Mouse (Mus musculus) liver, embryonic 14.5 days (tissue): ENCODE measurements around the gene Rfpl4. TPM values are rescaled to one million over a fixed set of nuclear protein-coding genes. Genes with fewer than 3 reads are reported as not detected.
"Not testable (repeated sequence)": the region's sequence is repeated elsewhere in the genome, so short reads cannot be mapped to it uniquely, and the experiment has no call there.

Source experiments
- ATAC-seq: fragments of 200-750 bp; cut with Nextera tagmentation; 2 replicates; pipeline ENCODE4 v1.8.0; 2017; ENCODE audit warnings: moderate number of reproducible peaks, mild to moderate bottlenecking, moderate library complexity; ENCODE audit not compliant: insufficient read depth
- DNase-seq, 3 experiments: peaks; one replicate each; pipeline ENCODE4 v3.0.0-alpha.2; 2012 to 2013; ENCODE audit warnings: low read depth in 3 of 3, low spot score in 3 of 3
- H3K27ac ChIP-seq: fragments of 300-500 bp; sonication (generic); 2 replicates; pipeline ENCODE4 v1.5.1; 2014; ENCODE audit warnings: moderate library complexity, mild to moderate bottlenecking, control low read depth, inconsistent platforms
- H3K27me3 ChIP-seq: fragments of 300-500 bp; sonication (generic); 2 replicates; pipeline ENCODE4 v1.6.1; 2014; ENCODE audit warnings: mild to moderate bottlenecking, low read length, moderate library complexity; ENCODE audit not compliant: control insufficient read depth, insufficient read depth
- H3K36me3 ChIP-seq: fragments of 300-500 bp; sonication (generic); replicated peaks from 2 replicates; pipeline ENCODE4 v1.6.1; 2014; ENCODE audit warnings: low read depth; ENCODE audit not compliant: control insufficient read depth, insufficient read depth
- H3K4me1 ChIP-seq, 2 experiments: fragments of 200-500 bp in 1 of 2; fragments of 300-500 bp in 1 of 2; sonication (generic) in 1 of 2; replicated peaks; 2 replicates each; pipeline ENCODE4 v1.6.1; 2012 to 2014; ENCODE audit warnings: antibody characterized with exemption in 1 of 2, inconsistent platforms in 1 of 2, low read length in 1 of 2; ENCODE audit not compliant: control insufficient read depth in 2 of 2, insufficient read depth in 2 of 2
- H3K4me2 ChIP-seq: fragments of 300-500 bp; sonication (generic); 2 replicates; pipeline ENCODE4 v1.6.1; 2014; ENCODE audit warnings: low read depth, mild to moderate bottlenecking, control low read depth, moderate library complexity
- H3K4me3 ChIP-seq, 2 experiments: fragments of 200-500 bp in 1 of 2; fragments of 300-500 bp in 1 of 2; sonication (generic) in 1 of 2; 2 replicates each; pipeline ENCODE4 v1.5.1; 2012 to 2014; ENCODE audit warnings: low read depth in 2 of 2, low read length in 2 of 2, mild to moderate bottlenecking in 2 of 2, control low read depth in 1 of 2, inconsistent platforms in 1 of 2, moderate library complexity in 1 of 2; ENCODE audit not compliant: insufficient read depth in 1 of 2
- H3K9ac ChIP-seq: fragments of 300-500 bp; sonication (generic); replicated peaks from 2 replicates; pipeline ENCODE4 v1.6.1; 2014; ENCODE audit warnings: mild to moderate bottlenecking, control low read depth, moderate library complexity
- H3K9me3 ChIP-seq: fragments of 300-500 bp; sonication (generic); 2 replicates; pipeline ENCODE4 v1.6.1; 2016; ENCODE audit warnings: low read length, mixed read lengths; ENCODE audit not compliant: control insufficient read depth
- CTCF ChIP-seq: IDR thresholded peaks from 2 replicates; pipeline ENCODE4 v1.5.1; 2016; ENCODE audit warnings: antibody characterized with exemption, low read depth, control low read depth
- EP300 ChIP-seq: IDR thresholded peaks from 2 replicates; pipeline ENCODE4 v1.6.1; 2016; ENCODE audit warnings: antibody characterized with exemption, low read depth
- WGBS: fragments of 180-500 bp; shearing (Covaris S2); extraction: QIAGEN DNeasy Blood & Tissue Kit; methylation state at CpG from one replicate; pipeline ENCODE4 v1.1.7; 2014; ENCODE audit not compliant: insufficient replicate concordance; 5-methylcytosine and 5-hydroxymethylcytosine counted together
- polyA plus RNA-seq, 2 experiments: library from polyadenylated mRNA; depleted of rRNA in 1 of 2; stranded (reverse) in 1 of 2; unstranded in 1 of 2; fragments of >200 nt; fragmentation: Nextera tagmentation in 1 of 2; extraction: Ambion mirVana in 1 of 2; gene quantifications; 2 replicates each; pipeline versions ENCODE4 v1.2.1 to v1.2.3; 2012 to 2014

The Rfpl4 gene
- polyA plus RNA-seq, 2 experiments = not detected

GRCm38 (mm10) chr7:5081241-5081640, 35.5 kb downstream of the Rfpl4 start:
- Histone ChIP-seq H3K9me3 (no peaks in the 10 kb centered on the region), H3K27me3 (no peaks in the 10 kb centered on the region), H3K9ac (peak overlapping the region; percentile 92), H3K4me3 (peak overlapping the region; percentile 90 to 100), H3K4me2 (peak overlapping the region; percentile 92), H3K4me1 (peaks cover 18 to 29% of the 10 kb centered on the region in 2 experiments), H3K36me3 (peaks cover 62% of the 10 kb centered on the region), H3K27ac (peak overlapping the region; percentile 92)
- WGBS = 7% methylated on average over 6 of the region's 6 CpGs
- peak; percentile 66 to 71 (median 71) for DNase-seq
- ATAC-seq = peak; percentile 47
- TF ChIP-seq EP300 (peak; percentile 63), CTCF (peak; percentile 27; the same call in 1 of the 2 replicates)

- peak overlapping the region; percentile 92 for H3K27ac ChIP-seq
- TF ChIP-seq CTCF (no peak), EP300 (no peak)
- peak overlapping the region; percentile 90 to 100 for H3K4me3 ChIP-seq
- ATAC-seq (no peak), DNase-seq (no peak)
- H3K36me3 ChIP-seq = peaks cover 61% of the 10 kb centered on the region
- 5% methylated on average over 6 of the region's 6 CpGs for WGBS
- H3K27me3 ChIP-seq = no peaks in the 10 kb centered on the region
- peak overlapping the region; percentile 92 for H3K4me2 ChIP-seq
- H3K9ac ChIP-seq = peak overlapping the region; percentile 92
- H3K4me1 ChIP-seq = peaks cover 19 to 33% of the 10 kb centered on the region in 2 experiments
- no peaks in the 10 kb centered on the region for H3K9me3 ChIP-seq
Observed at GRCm38 (mm10) chr7:5080815-5081214, 35.9 kb downstream of the Rfpl4 start.

DNA sequence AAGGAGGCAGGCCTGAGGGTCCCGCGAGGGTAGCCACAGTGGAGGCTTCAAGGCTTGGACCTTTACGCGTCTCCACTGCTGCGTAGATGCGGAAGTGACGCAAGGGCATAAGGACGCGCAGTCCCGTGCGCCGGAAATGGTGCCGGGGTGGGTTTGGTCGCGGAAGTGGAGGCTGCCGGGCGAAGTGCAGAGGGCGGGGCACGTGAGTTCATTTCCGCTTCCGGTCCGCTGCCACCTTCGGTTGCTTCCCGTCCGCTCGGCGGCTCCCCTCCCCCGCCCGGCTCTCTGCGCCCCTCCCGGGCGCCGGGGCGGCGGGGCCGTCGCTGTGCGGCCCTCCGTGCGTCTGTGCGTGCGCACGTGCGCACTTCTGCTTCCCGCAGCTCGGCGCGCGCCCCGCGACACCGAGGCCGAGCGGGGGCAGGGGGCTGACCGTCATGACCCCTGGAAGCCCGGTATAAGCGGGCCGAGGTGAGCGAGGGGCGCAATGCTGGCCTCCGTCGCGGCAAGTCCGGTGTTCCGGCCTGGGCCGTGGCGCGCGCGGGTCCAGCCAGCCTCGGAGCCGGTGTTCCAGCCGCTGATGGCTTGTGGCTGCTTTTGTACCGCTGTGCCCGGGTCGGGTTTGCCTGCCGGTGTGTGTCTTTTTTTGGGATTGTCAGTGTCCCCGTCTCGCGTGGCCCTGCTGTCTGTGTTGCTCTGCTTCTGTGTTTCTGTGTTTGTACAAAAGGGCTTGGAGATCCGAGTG, 36.6 kb downstream of the Rfpl4 start, which contains the start of gene Epn1:
TSS of gene Epn1 (plus strand) at position 226 of the 742 bp plus-strand sequence.
- Histone ChIP-seq H3K4me3 (peak within 1 kb of the TSS; percentile 90 to 100), H3K36me3 (peaks cover 60% of the 10 kb centered on the region), H3K27me3 (no peaks in the 10 kb centered on the region), H3K9me3 (no peaks in the 10 kb centered on the region), H3K4me2 (peak within 1 kb of the TSS; percentile 92), H3K27ac (peak within 1 kb of the TSS; percentile 92), H3K4me1 (peaks cover 19 to 34% of the 10 kb centered on the region in 2 experiments), H3K9ac (peak within 1 kb of the TSS; percentile 92)
- TF ChIP-seq EP300 = no peak
- 0 out of 2 replicates have a peak, but pooled peaks have one; percentile 2 for TF ChIP-seq CTCF
- 0% methylated on average over 68 of the region's 81 CpGs for whole genome bisulfite sequencing
- peak; percentile 89 to 92 (median 90) for DNase-seq
- peak; percentile 86 for ATAC-seq

- Histone ChIP-seq H3K9ac (peak overlapping the region; percentile 92), H3K4me2 (peak overlapping the region; percentile 92)
Observed at GRCm38 (mm10) chr7:5079365-5080009, 37.3 kb downstream of the Rfpl4 start.

GRCm38 (mm10) chr7:5076931-5077330, 39.8 kb downstream of the Rfpl4 start:
- H3K27me3 ChIP-seq = no peaks in the 10 kb centered on the region
- 0 out of 2 replicates have a peak, but pooled peaks have one; percentile 15 for ATAC-seq
- H3K4me2 ChIP-seq = peak overlapping the region; percentile 38
- WGBS = 35% methylated on average over 2 of the region's 2 CpGs
- no peaks in the 10 kb centered on the region for H3K9me3 ChIP-seq
- TF ChIP-seq EP300 (peak; percentile 54; the same call in 1 of the 2 replicates), CTCF (no peak)
- peak overlapping the region; percentile 87 for H3K27ac ChIP-seq
- no peak overlapping the region for H3K4me3 ChIP-seq
- no peak overlapping the region; the same call in 1 of the 2 replicates for H3K9ac ChIP-seq
- peak; percentile 50 to 60 (median 59) for DNase-seq
- H3K4me1 ChIP-seq = peaks cover 39 to 50% of the 10 kb centered on the region in 2 experiments
- peaks cover 67% of the 10 kb centered on the region for H3K36me3 ChIP-seq

More at GRCm38 (mm10) chr7:5079365-5080009, 37.3 kb downstream of the Rfpl4 start:
- not testable (repeated sequence) for H3K27me3 ChIP-seq, DNase-seq, H3K9me3 ChIP-seq
- peak; percentile 0; the same call in 1 of the 2 replicates for ATAC-seq
- Histone ChIP-seq H3K4me3 (peak overlapping the region; percentile 54 to 90), H3K36me3 (peaks cover 61% of the 10 kb centered on the region), H3K27ac (peak overlapping the region; percentile 63), H3K4me1 (peaks cover 21 to 36% of the 10 kb centered on the region in 2 experiments)
- WGBS = 34% methylated on average over 9 of the region's 13 CpGs
